Mouse (Mus musculus) small intestine, adult 2 months (tissue): ENCODE measurements around the gene 4930412O13Rik. TPM values are rescaled to one million over a fixed set of nuclear protein-coding genes. Genes with fewer than 3 reads are reported as not detected.

Experiments
- H3K27ac ChIP-seq: fragments of 200-500 bp; 2 replicates; pipeline ENCODE4 v1.5.1; 2012; ENCODE audit warnings: low read depth, low read length, control low read depth, inconsistent platforms; ENCODE audit not compliant: insufficient read depth
- H3K27me3 ChIP-seq: fragments of 200-500 bp; 2 replicates; pipeline ENCODE4 v1.6.1; 2012; ENCODE audit warnings: mild to moderate bottlenecking, moderate library complexity, low read length, inconsistent platforms; ENCODE audit not compliant: control insufficient read depth, insufficient read depth
- H3K36me3 ChIP-seq: fragments of 200-500 bp; 2 replicates; pipeline ENCODE4 v1.6.1; 2012; ENCODE audit warnings: mild to moderate bottlenecking, low read length, control low read depth, inconsistent platforms; ENCODE audit not compliant: control insufficient read depth, insufficient read depth
- H3K4me1 ChIP-seq: fragments of 200-500 bp; 2 replicates; pipeline ENCODE4 v1.6.1; 2012; ENCODE audit warnings: low read length, inconsistent platforms, mixed read lengths; ENCODE audit not compliant: control insufficient read depth, insufficient read depth, insufficient read length
- H3K4me3 ChIP-seq: fragments of 200-500 bp; 2 replicates; pipeline ENCODE4 v1.5.1; 2012; ENCODE audit warnings: low read depth, mild to moderate bottlenecking, control low read depth, inconsistent platforms, low read length, moderate library complexity
- CTCF ChIP-seq: fragments of 200-500 bp; IDR thresholded peaks from 2 replicates; pipeline ENCODE4 v1.5.1; 2012; ENCODE audit warnings: low read depth, mild to moderate bottlenecking, control low read depth, inconsistent platforms, low read length, moderate library complexity, mixed read lengths; ENCODE audit not compliant: insufficient replicate concordance, insufficient read length; ENCODE audit errors: extremely low read depth
- POLR2A ChIP-seq: fragments of 200-500 bp; IDR thresholded peaks from 2 replicates; pipeline ENCODE4 v1.6.1; 2012; ENCODE audit warnings: low read depth, mild to moderate bottlenecking, control low read depth, inconsistent platforms, low read length, moderate library complexity
- WGBS: fragments of 180-500 bp; shearing (Covaris S2); methylation state at CpG from one replicate; pipeline ENCODE4 v1.1.7; 2018; 5-methylcytosine and 5-hydroxymethylcytosine counted together
- polyA plus RNA-seq: library from polyadenylated mRNA; depleted of rRNA; stranded (reverse); fragments of >200 nt; gene quantifications from 2 replicates; pipeline ENCODE4 v1.2.3, GENCODE M21; 2012; rRNA removed

The 4930412O13Rik gene
- polyA plus RNA-seq, 1 experiment: not detected

DNA sequence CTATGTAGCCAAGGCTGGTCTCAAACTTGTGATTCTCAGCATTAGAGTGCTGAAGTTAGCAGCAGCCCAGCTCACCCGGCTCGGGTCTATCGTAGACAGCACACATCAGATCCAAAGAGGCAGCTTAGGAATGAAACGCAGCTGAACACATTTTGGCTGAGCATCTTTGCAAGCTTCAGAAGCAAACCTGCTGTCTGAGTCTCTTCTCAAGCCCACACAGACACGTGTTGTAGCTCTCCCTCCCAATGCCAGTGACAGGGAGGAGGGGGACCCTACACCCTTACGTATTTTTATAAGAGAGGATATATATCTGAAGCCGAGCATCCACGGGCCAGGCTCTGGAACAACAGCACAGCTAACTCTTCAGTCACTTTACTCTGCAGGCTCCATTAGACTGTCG is 36.5 kb downstream of the 4930412O13Rik start:
- Histone ChIP-seq H3K27me3 (no peaks in the 10 kb centered on the region; the same call in 1 of the 2 replicates), H3K4me3 (no peak overlapping the region), H3K4me1 (peaks cover 18% of the 10 kb centered on the region), H3K27ac (no peak overlapping the region), H3K36me3 (peaks cover 13% of the 10 kb centered on the region)
- no peak for TF ChIP-seq CTCF
- WGBS: 94% methylated on average over 9 of the region's 9 CpGs

DNA sequence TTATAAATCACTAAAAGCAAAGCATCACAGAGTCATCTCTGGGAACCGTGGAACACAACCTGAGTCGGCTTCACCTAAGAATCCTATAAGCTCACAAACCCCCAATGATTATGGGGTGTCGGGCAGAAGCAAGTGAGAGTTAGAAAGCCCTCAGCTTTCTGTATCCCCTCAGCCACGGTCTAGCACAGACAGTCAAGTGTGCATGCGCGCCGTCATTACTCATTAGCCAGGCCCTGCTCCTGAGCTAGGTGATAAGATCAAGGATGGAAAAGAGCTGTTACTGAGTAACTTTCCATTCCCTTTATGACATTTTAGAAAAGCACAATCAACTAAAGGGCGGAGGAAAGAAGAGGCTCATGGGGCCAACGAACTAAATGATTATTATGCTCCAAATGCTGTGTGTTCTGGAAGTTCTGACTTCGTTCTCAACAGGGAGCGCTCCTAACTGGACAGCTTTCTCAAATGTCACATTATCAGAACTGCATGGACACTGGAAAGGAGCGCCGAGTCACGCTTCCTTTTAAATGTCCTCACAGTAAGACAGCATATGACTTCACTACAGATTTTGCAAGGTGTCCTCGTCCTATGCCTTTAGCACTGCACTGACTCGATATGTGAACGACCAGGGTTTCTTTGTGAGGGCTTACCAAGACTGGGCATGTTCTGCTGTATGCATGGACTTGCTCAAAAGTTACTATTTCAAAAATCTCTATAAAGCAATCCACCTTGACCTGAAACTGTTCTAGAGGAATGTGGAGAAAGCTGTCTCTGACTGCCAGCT is 37.8 kb downstream of the 4930412O13Rik start:
- H3K4me3 ChIP-seq: no peak overlapping the region
- peak overlapping the region; percentile 83 for H3K27ac ChIP-seq
- 30% methylated on average over 17 of the region's 17 CpGs for WGBS
- peaks cover 18% of the 10 kb centered on the region for H3K4me1 ChIP-seq
- H3K27me3 ChIP-seq: no peaks in the 10 kb centered on the region; the same call in 1 of the 2 replicates
- TF ChIP-seq CTCF (no peak), POLR2A (no peak)
- peaks cover 13% of the 10 kb centered on the region for H3K36me3 ChIP-seq

DNA sequence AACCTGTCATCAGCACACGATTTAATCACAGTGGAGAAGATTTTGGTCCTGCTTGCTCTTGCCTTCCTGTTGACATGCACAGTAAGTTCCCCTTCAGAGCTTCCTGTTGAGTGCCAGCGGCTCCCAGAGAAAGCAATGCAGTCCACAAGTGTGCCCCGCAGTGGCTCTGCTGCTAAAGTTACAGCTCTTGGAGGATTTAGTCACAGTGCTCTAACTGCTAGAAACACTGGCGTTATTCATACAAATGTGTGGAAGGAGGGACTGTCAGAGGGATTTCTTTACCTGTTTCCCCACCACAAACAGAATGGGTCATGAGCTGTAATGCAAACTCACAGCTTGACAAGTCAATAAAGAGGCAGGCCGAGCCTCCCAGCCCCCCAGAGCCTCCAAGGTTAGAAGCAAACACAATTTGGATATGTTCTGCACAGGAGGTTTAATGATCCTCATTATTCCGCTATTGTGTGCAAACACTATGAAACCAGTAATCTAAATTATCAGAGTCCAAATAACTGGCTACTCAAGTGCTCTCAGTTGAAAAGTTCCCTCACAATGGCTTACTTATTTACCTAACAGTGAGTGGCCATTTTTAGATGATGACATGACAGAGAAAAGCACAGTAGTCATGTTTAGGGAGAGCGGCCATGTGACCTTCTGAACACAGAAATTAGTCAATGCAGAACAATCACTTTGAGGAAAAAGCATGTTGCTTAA is 45.3 kb downstream of the 4930412O13Rik start:
- no peak overlapping the region for H3K27ac ChIP-seq
- TF ChIP-seq POLR2A (no peak), CTCF (no peak)
- 55% methylated on average over 7 of the region's 7 CpGs for WGBS

DNA sequence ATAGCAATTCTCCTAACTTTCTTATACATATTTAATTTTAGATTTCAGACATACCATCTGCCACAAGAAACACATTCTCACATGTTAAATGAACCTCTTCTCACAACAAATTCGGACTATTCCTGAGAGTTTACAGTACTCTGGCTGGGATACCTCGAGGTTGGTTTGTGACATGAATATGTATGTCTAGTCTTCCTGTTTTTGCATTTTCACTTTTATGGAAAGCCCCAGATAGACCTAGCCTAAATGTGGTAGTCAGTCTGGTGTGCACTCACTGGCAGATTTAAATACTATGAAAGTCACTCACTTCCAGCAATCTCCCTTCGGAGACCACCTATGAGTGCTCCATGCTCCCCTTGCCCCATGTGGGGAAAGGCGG is 45.8 kb downstream of the 4930412O13Rik start:
- Histone ChIP-seq H3K4me3 (no peak overlapping the region), H3K4me1 (no peaks in the 10 kb centered on the region), H3K27me3 (no peaks in the 10 kb centered on the region), H3K36me3 (no peaks in the 10 kb centered on the region), H3K27ac (no peak overlapping the region)
- 79% methylated on average over 4 of the region's 4 CpGs for whole genome bisulfite sequencing
- TF ChIP-seq CTCF (no peak), POLR2A (no peak)

More for the DNA sequence above, 45.3 kb downstream of the 4930412O13Rik start:
- Histone ChIP-seq H3K27me3 (no peaks in the 10 kb centered on the region), H3K4me3 (no peak overlapping the region), H3K36me3 (no peaks in the 10 kb centered on the region), H3K4me1 (no peaks in the 10 kb centered on the region)

Other genes starting within 250 kb of the 4930412O13Rik start
- not detected in 2 replicates for gene 9230102O04Rik, start 8.3 kb downstream of the 4930412O13Rik start, polyA plus RNA-seq
- 0.77 and 2.3 TPM in 2 replicates for gene Gata3, start 8.8 kb downstream of the 4930412O13Rik start, polyA plus RNA-seq
- gene Taf3, start 167.3 kb downstream of the 4930412O13Rik start, polyA plus RNA-seq: 2.2 and 6.9 TPM in 2 replicates
- 308 and 559 TPM in 2 replicates for gene Atp5c1, start 199.3 kb downstream of the 4930412O13Rik start, polyA plus RNA-seq
- gene Kin, start 199.3 kb downstream of the 4930412O13Rik start, polyA plus RNA-seq: 0.33 and 2.8 TPM in 2 replicates